Mouse (Mus musculus): ENCODE measurements around the gene Ankrd28.

- TF ChIP-seq EP300 (optimal IDR thresholded peaks at IDR 0.05): no peak
- no peak for TF ChIP-seq CTCF (IDR thresholded peaks at IDR 0.05; ENCODE audit: low read depth)
These were observed 102.9 kb downstream of the Ankrd28 start for GRCm38 (mm10) chr14:31727522-31727921.
